Mouse (Mus musculus) gastrocnemius, postnatal 36 days (tissue): Measurements from ENCODE around the gene Slc15a3. TPM values are rescaled to one million over a fixed set of nuclear protein-coding genes. Genes with fewer than 3 reads are reported as not detected.

Source experiments
- DNase-seq, 2 experiments: peaks; one replicate each; pipeline ENCODE4 v3.0.0; 2022
- intact Hi-C: fragments of 180-260 bp; cut with DNase I; formaldehyde crosslinking; loops from one replicate; pipeline ENCODE4 v1.15.1; 2025
- long read RNA-seq, 2 experiments: library from polyadenylated mRNA; stranded (forward); transcript quantifications; one replicate each; pipeline ENCODE4 v2.0.0; 2021
- total RNA-seq, 2 experiments: library from RNA; stranded (reverse); gene quantifications; 2 replicates each; pipeline ENCODE4 v1.2.3; 2021

The Slc15a3 gene
- under 1 TPM; 0.42 to 0.43 TPM for total RNA-seq
- long read RNA-seq, experiment 1 = 0 reads
- long read RNA-seq, experiment 2 = 0 reads

- intact Hi-C loops = no loop called here
- DNase-seq = no peak
These were observed at the start of gene Slc15a3 for GRCm38 (mm10) chr19:10839010-10839892. TSS of gene Slc15a3 (plus strand) at chr19:10839727.

- DNase-seq = no peak
- intact Hi-C loops = loop anchor here (5.0 kb wide), 1 partner anchor 63 kb away; no protein-coding TSS in a partner anchor
These were observed 49.2 kb upstream of the Slc15a3 start for GRCm38 (mm10) chr19:10790323-10790722.

GRCm38 (mm10) chr19:10793044-10793443 is 46.5 kb upstream of the Slc15a3 start:
- intact Hi-C loops = loop anchor here (5.0 kb wide), 1 partner anchor 66 kb away; no protein-coding TSS in a partner anchor
- peak; percentile 29 to 31 for DNase-seq

GRCm38 (mm10) chr19:10794916-10795315 is 44.6 kb upstream of the Slc15a3 start:
- intact Hi-C loops = loop anchor here (5.0 kb wide), 1 partner anchor 68 kb away; no protein-coding TSS in a partner anchor

GRCm38 (mm10) chr19:10798576-10798975 is 41.0 kb upstream of the Slc15a3 start:
- DNase-seq = no peak
- intact Hi-C loops = no loop called here

More at GRCm38 (mm10) chr19:10794916-10795315, 44.6 kb upstream of the Slc15a3 start:
- DNase-seq = no peak

GRCm38 (mm10) chr19:10799155-10799554 is 40.4 kb upstream of the Slc15a3 start:
- no peak for DNase-seq
- intact Hi-C loops = no loop called here

- intact Hi-C loops = no loop called here
- no peak for DNase-seq
These were observed 38.5 kb upstream of the Slc15a3 start for GRCm38 (mm10) chr19:10801070-10801469.

- intact Hi-C loops = no loop called here
- DNase-seq = no peak
These were observed 37.6 kb upstream of the Slc15a3 start for GRCm38 (mm10) chr19:10801906-10802305.

- DNase-seq = no peak
These were observed 35.8 kb upstream of the Slc15a3 start for GRCm38 (mm10) chr19:10803751-10804150.

GRCm38 (mm10) chr19:10804850-10805660 is 34.5 kb upstream of the Slc15a3 start:
- intact Hi-C loops = no loop called here
- DNase-seq = no peak

More at GRCm38 (mm10) chr19:10803751-10804150, 35.8 kb upstream of the Slc15a3 start:
- intact Hi-C loops = no loop called here

- DNase-seq = no peak
- intact Hi-C loops = no loop called here
These were observed 33.8 kb upstream of the Slc15a3 start for GRCm38 (mm10) chr19:10805661-10806285.

GRCm38 (mm10) chr19:10808524-10809233 is 30.8 kb upstream of the Slc15a3 start:
- intact Hi-C loops = no loop called here
- no peak for DNase-seq

GRCm38 (mm10) chr19:10809428-10810175 is 29.9 kb upstream of the Slc15a3 start:
- intact Hi-C loops = no loop called here
- DNase-seq = no peak

GRCm38 (mm10) chr19:10810176-10810492 is 29.4 kb upstream of the Slc15a3 start:
- DNase-seq = no peak
- intact Hi-C loops = no loop called here

- intact Hi-C loops = no loop called here
- DNase-seq = no peak
These were observed 28.1 kb upstream of the Slc15a3 start for GRCm38 (mm10) chr19:10811471-10811870.

- no peak for DNase-seq
- intact Hi-C loops = no loop called here
These were observed 26.5 kb upstream of the Slc15a3 start for GRCm38 (mm10) chr19:10813039-10813438.

GRCm38 (mm10) chr19:10813905-10814304 is 25.6 kb upstream of the Slc15a3 start:
- intact Hi-C loops = no loop called here
- no peak for DNase-seq

GRCm38 (mm10) chr19:10815871-10816270 is 23.7 kb upstream of the Slc15a3 start:
- no peak for DNase-seq
- intact Hi-C loops = no loop called here

- DNase-seq = no peak
- intact Hi-C loops = no loop called here
These were observed 23.1 kb upstream of the Slc15a3 start for GRCm38 (mm10) chr19:10816462-10816861.
